Mouse (Mus musculus) embryonic facial prominence, embryonic 12.5 days (tissue): ENCODE measurements around the gene Fndc5. TPM values are rescaled to one million over a fixed set of nuclear protein-coding genes. Genes with fewer than 3 reads are reported as not detected.

Experiments
- ATAC-seq: fragments of 200-750 bp; cut with Nextera tagmentation; 2 replicates; pipeline ENCODE4 v1.8.0; 2017; ENCODE audit not compliant: insufficient number of reproducible peaks, insufficient read depth, low FRiP score, low TSS enrichment
- H3K27ac ChIP-seq: fragments of 300-500 bp; sonication (generic); 2 replicates; pipeline ENCODE4 v1.5.1; 2016; ENCODE audit warnings: mild to moderate bottlenecking
- H3K27me3 ChIP-seq: fragments of 300-500 bp; sonication (generic); 2 replicates; pipeline ENCODE4 v1.6.1; 2016; ENCODE audit warnings: mild to moderate bottlenecking, moderate library complexity
- H3K36me3 ChIP-seq: fragments of 300-500 bp; sonication (generic); 2 replicates; pipeline ENCODE4 v1.6.1; 2016; ENCODE audit warnings: mild to moderate bottlenecking
- H3K4me1 ChIP-seq: fragments of 300-500 bp; sonication (generic); 2 replicates; pipeline ENCODE4 v1.6.1; 2016
- H3K4me2 ChIP-seq: fragments of 300-500 bp; sonication (generic); replicated peaks from 2 replicates; pipeline ENCODE4 v1.6.1; 2016; ENCODE audit warnings: mild to moderate bottlenecking, moderate library complexity
- H3K4me3 ChIP-seq: fragments of 300-500 bp; sonication (generic); 2 replicates; pipeline ENCODE4 v1.5.1; 2016; ENCODE audit warnings: mild to moderate bottlenecking
- H3K9ac ChIP-seq: fragments of 300-500 bp; sonication (generic); 2 replicates; pipeline ENCODE4 v1.6.1; 2016; ENCODE audit warnings: mild to moderate bottlenecking, moderate library complexity
- H3K9me3 ChIP-seq: fragments of 300-500 bp; sonication (generic); 2 replicates; pipeline ENCODE4 v1.6.1; 2016; ENCODE audit warnings: mild to moderate bottlenecking, moderate library complexity
- WGBS: fragments of 180-500 bp; shearing (Covaris S2); methylation state at CpG from one replicate; pipeline ENCODE4 v1.1.7; 2016; 5-methylcytosine and 5-hydroxymethylcytosine counted together
- polyA plus RNA-seq: library from polyadenylated mRNA; unstranded; fragments of >200 nt; fragmentation: Nextera tagmentation; extraction: Ambion mirVana; gene quantifications from 2 replicates; pipeline ENCODE4 v1.2.1, GENCODE M21; 2016

Gene Fndc5
- polyA plus RNA-seq, 1 experiment from 2014 or later, result 9.6 TPM

GRCm38 (mm10) chr4:129191691-129192090 lies 54.9 kb downstream of the Fndc5 start:
- H3K27me3 ChIP-seq, result no peaks in the 10 kb centered on the region
- H3K4me1 ChIP-seq, result peaks cover 16% of the 10 kb centered on the region
- no peak overlapping the region for H3K27ac ChIP-seq
- no peak overlapping the region for H3K4me2 ChIP-seq
- WGBS, result 55% methylated on average over 5 of the region's 5 CpGs
- H3K9ac ChIP-seq, result no peak overlapping the region
- H3K36me3 ChIP-seq, result peaks cover 19% of the 10 kb centered on the region
- no peak overlapping the region for H3K4me3 ChIP-seq
- H3K9me3 ChIP-seq, result no peaks in the 10 kb centered on the region
- no peak for ATAC-seq

Other genes with a start within 250 kb of the Fndc5 start
- gene Azin2, start 174.6 kb upstream of the Fndc5 start, polyA plus RNA-seq, result 28.8 and 30.8 TPM in 2 replicates
- 184 and 185 TPM in 2 replicates for gene Ak2, start 145.0 kb upstream of the Fndc5 start, polyA plus RNA-seq
- gene Rnf19b, start 78.7 kb upstream of the Fndc5 start, polyA plus RNA-seq, result 10.9 and 11.3 TPM in 2 replicates
- gene Tmem54, start 31.5 kb upstream of the Fndc5 start, polyA plus RNA-seq, result 6.3 and 7.6 TPM in 2 replicates
- 3.6 and 4.7 TPM in 2 replicates for gene Hpca, start 15.0 kb upstream of the Fndc5 start, polyA plus RNA-seq
- gene S100pbp, start 52.7 kb downstream of the Fndc5 start, polyA plus RNA-seq, result 27.9 and 28.7 TPM in 2 replicates
- gene Yars, start 52.8 kb downstream of the Fndc5 start, polyA plus RNA-seq, result 90.2 and 91.4 TPM in 2 replicates
- gene C77080, start 124.4 kb downstream of the Fndc5 start, polyA plus RNA-seq, result 5.2 and 5.6 TPM in 2 replicates
- 1.1 and 1.2 TPM in 2 replicates for gene Sync, start 150.6 kb downstream of the Fndc5 start, polyA plus RNA-seq
- 487 and 522 TPM in 2 replicates for gene Rbbp4, start 198.4 kb downstream of the Fndc5 start, polyA plus RNA-seq
- gene Zbtb8os, start 198.7 kb downstream of the Fndc5 start, polyA plus RNA-seq, result 38.9 and 43.7 TPM in 2 replicates
- gene Zbtb8a, start 241.1 kb downstream of the Fndc5 start, polyA plus RNA-seq, result 9.9 and 10.8 TPM in 2 replicates